Mouse (Mus musculus) bone marrow macrophage, adult 2 months (primary cell): ENCODE data around the gene Exoc6.

Source experiments
- CTCF ChIP-seq: IDR thresholded peaks from 2 replicates; pipeline ENCODE4 v1.5.1; 2012; ENCODE audit warnings: low read depth, mild to moderate bottlenecking, low read length, moderate library complexity
- POLR2A ChIP-seq: IDR thresholded peaks from 2 replicates; pipeline ENCODE4 v1.6.1; 2012; ENCODE audit warnings: mild to moderate bottlenecking, low read depth, low read length, borderline replicate concordance

GRCm38 (mm10) chr19:37702377-37703076 lies 152.3 kb downstream of the Exoc6 start:
- TF ChIP-seq CTCF: no peak
- TF ChIP-seq POLR2A: no peak
